Mouse (Mus musculus): ENCODE measurements around the gene Olfr521. TPM values are rescaled to one million over a fixed set of nuclear protein-coding genes. Genes with fewer than 3 reads are reported as not detected.
"Not testable (repeated sequence)": the region's sequence is repeated elsewhere in the genome, so short reads cannot be mapped to it uniquely, and the experiment has no call there.

The Olfr521 gene
- polyA plus RNA-seq, 1 experiment from 2014 or later, result not detected

DNA sequence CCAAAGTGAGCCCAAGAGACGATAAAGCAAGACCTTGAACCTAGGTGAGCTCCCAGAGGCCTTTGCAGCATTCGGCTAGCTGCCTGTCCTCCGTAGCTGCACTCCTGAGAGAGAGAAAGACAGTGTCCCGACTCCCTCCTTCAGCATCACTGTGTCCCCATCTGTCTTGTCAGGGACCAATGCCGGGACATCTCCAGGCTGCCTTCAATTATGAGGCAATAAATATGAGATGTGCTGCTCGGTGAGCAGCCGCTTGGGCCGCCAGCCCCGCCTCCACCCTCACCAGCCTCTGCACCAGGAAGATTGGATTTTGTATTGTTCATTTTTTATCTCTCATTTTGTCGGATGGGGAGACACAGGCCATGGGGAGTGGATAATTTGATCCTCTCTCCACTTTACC, 27.5 kb downstream of the Olfr521 start:
- Histone ChIP-seq H3K4me1 (peaks cover 17% of the 10 kb centered on the region), H3K27ac (no peak overlapping the region), H3K9me3 (replicated peaks) (no peaks in the 10 kb centered on the region), H3K4me3 (replicated peaks) (no peak overlapping the region), H3K9ac (no peak overlapping the region), H3K27me3 (no peaks in the 10 kb centered on the region), H3K36me3 (no peaks in the 10 kb centered on the region), H3K4me2 (no peak overlapping the region)
- no peak for ATAC-seq (replicated peaks; ENCODE audit: low FRiP score)
- 64% methylated on average over 10 of the region's 10 CpGs for WGBS

GRCm38 (mm10) chr7:99794096-99794495, 30.8 kb downstream of the Olfr521 start:
- H3K27me3 ChIP-seq, result peaks cover 17% of the 10 kb centered on the region; the same call in 1 of the 2 replicates
- H3K4me2 ChIP-seq, result no peak overlapping the region
- ATAC-seq (replicated peaks; ENCODE audit: low FRiP score), result no peak
- WGBS, result 48% methylated on average over 2 of the region's 2 CpGs
- H3K4me3 ChIP-seq (replicated peaks), result no peak overlapping the region
- H3K36me3 ChIP-seq, result no peaks in the 10 kb centered on the region
- no peak overlapping the region for H3K27ac ChIP-seq
- H3K9ac ChIP-seq, result no peak overlapping the region
- peaks cover 11% of the 10 kb centered on the region for H3K4me1 ChIP-seq
- H3K9me3 ChIP-seq (replicated peaks), result no peaks in the 10 kb centered on the region

DNA sequence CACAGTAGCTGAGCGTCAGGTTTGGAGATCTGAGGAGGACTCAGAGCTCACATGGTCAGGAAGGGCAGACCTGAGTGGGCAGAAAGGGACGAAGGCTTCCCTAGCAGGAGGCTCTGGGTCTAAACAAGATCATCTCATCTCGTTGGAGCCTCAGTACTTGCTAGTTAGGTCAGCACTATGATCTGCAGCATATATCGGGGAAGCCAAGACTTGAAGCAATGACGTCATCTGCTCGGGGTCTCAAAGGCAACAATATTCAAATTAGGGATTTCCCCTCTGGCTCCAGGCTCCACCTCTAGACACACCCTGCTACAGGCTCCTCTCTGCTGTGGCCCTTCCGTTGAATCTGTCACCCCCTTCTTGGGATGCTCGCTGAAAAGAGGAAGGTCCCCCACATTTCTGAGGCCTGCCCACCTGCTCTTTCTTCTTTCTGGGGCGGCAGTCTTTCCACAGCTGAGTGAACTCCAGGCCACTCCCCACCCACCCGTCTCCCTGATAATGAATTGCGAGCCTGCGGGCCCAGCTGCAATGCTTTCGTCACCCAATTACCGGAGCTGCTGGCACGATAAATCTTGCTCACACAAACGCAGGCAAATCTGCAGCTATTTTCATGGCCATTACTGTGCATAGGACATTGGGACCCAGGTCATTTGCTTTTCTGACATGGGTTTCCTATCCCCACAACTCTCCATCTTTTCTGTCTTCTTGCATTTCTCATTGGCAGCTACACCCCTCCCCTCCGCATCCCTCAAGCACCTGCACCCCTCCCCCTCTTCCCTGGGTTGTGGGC, 32.1 kb downstream of the Olfr521 start:
- Histone ChIP-seq H3K4me2 (peak overlapping the region; percentile 55), H3K27me3 (peaks cover 19% of the 10 kb centered on the region; the same call in 1 of the 2 replicates), H3K9me3 (replicated peaks) (no peaks in the 10 kb centered on the region), H3K9ac (no peak overlapping the region), H3K27ac (no peak overlapping the region), H3K36me3 (no peaks in the 10 kb centered on the region), H3K4me3 (replicated peaks) (peak overlapping the region; percentile 22; the same call in 1 of the 2 replicates), H3K4me1 (peaks cover 11% of the 10 kb centered on the region)
- no peak for ATAC-seq (replicated peaks; ENCODE audit: low FRiP score)
- 9% methylated on average over 17 of the region's 17 CpGs for WGBS

DNA sequence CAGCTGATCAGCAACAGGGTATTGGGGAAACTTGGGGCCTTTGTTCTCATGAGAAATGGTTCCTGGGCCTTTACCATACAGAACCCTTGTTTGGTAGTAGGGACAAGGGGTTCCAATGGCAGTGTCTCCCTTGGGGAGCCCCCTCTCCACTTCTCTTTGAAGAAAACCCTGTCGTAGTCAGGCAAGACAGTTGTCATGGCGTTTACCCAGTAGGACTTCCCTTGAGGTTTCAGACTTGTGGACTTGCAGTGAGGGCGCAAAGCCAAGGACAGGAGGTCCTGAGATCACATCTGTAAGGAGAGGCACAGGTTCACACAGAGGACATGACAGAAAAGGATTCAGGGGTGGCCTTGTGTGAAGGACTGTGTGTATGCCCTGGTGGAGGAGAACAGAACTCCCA, 33.2 kb downstream of the Olfr521 start:
- ATAC-seq (replicated peaks; ENCODE audit: low FRiP score), result no peak
- H3K4me3 ChIP-seq (replicated peaks), result no peak overlapping the region
- peaks cover 19% of the 10 kb centered on the region; the same call in 1 of the 2 replicates for H3K27me3 ChIP-seq
- no peak overlapping the region for H3K4me2 ChIP-seq
- H3K9me3 ChIP-seq (replicated peaks), result no peaks in the 10 kb centered on the region
- 73% methylated on average over 3 of the region's 3 CpGs for WGBS
- H3K27ac ChIP-seq, result no peak overlapping the region
- no peaks in the 10 kb centered on the region for H3K36me3 ChIP-seq
- no peak overlapping the region for H3K9ac ChIP-seq
- H3K4me1 ChIP-seq, result peaks cover 11% of the 10 kb centered on the region

DNA sequence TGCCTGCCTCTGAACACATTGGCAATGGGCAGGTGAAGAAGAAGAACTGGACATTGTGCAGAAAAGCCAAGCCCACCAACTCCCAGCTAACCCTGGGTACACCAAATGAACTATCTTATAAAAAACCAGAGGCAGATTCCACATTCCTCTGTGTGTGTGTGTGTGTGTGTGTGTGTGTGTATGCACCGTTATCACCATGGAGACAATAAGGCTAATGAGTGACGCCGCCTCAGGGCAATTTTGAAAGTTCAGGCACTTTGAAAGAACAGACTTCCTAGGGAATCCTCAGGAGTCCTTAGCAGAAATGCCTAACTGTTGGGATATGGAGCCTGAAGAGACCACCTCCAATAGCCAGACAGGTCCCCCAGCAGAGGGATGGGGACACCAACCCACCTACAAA, 34.0 kb downstream of the Olfr521 start:
- 87% methylated on average over 3 of the region's 3 CpGs for WGBS
- H3K9me3 ChIP-seq (replicated peaks), result no peaks in the 10 kb centered on the region
- no peak overlapping the region for H3K9ac ChIP-seq
- no peak overlapping the region for H3K4me2 ChIP-seq
- no peak overlapping the region for H3K4me3 ChIP-seq (replicated peaks)
- no peak overlapping the region for H3K27ac ChIP-seq
- H3K36me3 ChIP-seq, result no peaks in the 10 kb centered on the region
- ATAC-seq (replicated peaks; ENCODE audit: low FRiP score), result no peak
- peaks cover 19% of the 10 kb centered on the region; the same call in 1 of the 2 replicates for H3K27me3 ChIP-seq
- H3K4me1 ChIP-seq, result peaks cover 11% of the 10 kb centered on the region

- Histone ChIP-seq H3K27ac (no peak overlapping the region), H3K36me3 (no peaks in the 10 kb centered on the region), H3K9me3 (replicated peaks) (no peaks in the 10 kb centered on the region), H3K4me1 (peaks cover 11% of the 10 kb centered on the region), H3K27me3 (peaks cover 19% of the 10 kb centered on the region; the same call in 1 of the 2 replicates), H3K4me2 (no peak overlapping the region), H3K9ac (no peak overlapping the region), H3K4me3 (replicated peaks) (no peak overlapping the region)
- ATAC-seq (replicated peaks; ENCODE audit: low FRiP score), result no peak
- 33% methylated on average over 6 of the region's 6 CpGs for WGBS
These were observed 34.8 kb downstream of the Olfr521 start for GRCm38 (mm10) chr7:99797911-99798647.

DNA sequence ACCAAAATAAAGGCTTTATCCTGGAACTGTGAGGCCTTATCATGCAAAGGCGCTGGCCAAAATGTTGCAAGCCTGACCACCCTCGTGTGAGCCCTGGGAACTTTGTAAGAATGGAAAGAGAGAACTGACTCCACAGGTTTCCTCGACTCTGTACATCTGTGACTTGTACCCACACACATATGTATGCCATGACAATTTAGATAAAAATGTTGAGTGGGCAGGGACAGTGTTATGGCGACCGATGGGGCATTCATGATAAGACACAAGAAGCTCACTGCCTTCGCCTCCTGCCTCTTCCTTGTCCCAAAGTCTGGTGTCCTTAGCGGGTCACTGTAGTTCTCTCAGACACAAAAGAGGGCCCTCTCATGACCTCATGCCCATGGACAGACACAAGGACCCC, 35.8 kb downstream of the Olfr521 start:
- no peak overlapping the region for H3K9ac ChIP-seq
- H3K4me3 ChIP-seq (replicated peaks), result no peak overlapping the region
- H3K4me2 ChIP-seq, result no peak overlapping the region
- ATAC-seq (replicated peaks; ENCODE audit: low FRiP score), result no peak
- H3K27me3 ChIP-seq, result peaks cover 19% of the 10 kb centered on the region; the same call in 1 of the 2 replicates
- WGBS, result 78% methylated on average over 7 of the region's 7 CpGs
- H3K4me1 ChIP-seq, result peaks cover 11% of the 10 kb centered on the region
- no peak overlapping the region for H3K27ac ChIP-seq
- H3K9me3 ChIP-seq (replicated peaks), result no peaks in the 10 kb centered on the region
- no peaks in the 10 kb centered on the region for H3K36me3 ChIP-seq

DNA sequence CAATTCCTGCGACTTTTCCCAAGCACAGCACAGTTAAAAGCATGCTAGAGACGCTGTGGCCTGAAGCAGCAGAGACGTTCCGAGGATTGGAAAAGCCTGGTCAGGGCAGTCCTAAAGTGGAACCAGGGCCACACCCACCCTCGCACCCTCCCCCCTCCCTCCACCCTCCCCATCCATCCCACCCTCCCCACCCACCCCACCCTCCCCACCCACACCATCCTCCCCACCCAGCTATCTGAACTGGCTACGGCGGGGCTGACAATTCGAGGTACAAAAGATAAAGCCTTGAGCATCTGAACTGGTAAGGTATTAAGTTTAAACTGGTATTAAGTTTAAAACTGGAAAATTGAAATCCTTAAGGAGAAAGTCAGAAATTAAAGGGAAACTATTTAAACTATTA, 40.2 kb downstream of the Olfr521 start:
- no peak for ATAC-seq (replicated peaks; ENCODE audit: low FRiP score)
- no peak overlapping the region for H3K4me3 ChIP-seq (replicated peaks)
- peaks cover 7% of the 10 kb centered on the region; the same call in 1 of the 2 replicates for H3K27me3 ChIP-seq
- no peaks in the 10 kb centered on the region for H3K36me3 ChIP-seq
- no peaks in the 10 kb centered on the region for H3K9me3 ChIP-seq (replicated peaks)
- H3K4me1 ChIP-seq, result no peaks in the 10 kb centered on the region
- no peak overlapping the region for H3K9ac ChIP-seq
- H3K4me2 ChIP-seq, result no peak overlapping the region
- no peak overlapping the region for H3K27ac ChIP-seq
- WGBS, result 73% methylated on average over 8 of the region's 8 CpGs

GRCm38 (mm10) chr7:99804033-99804432, 40.7 kb downstream of the Olfr521 start:
- H3K9me3 ChIP-seq (replicated peaks); H3K4me3 ChIP-seq (replicated peaks); H3K27me3 ChIP-seq; H3K4me2 ChIP-seq; H3K4me1 ChIP-seq; H3K36me3 ChIP-seq; H3K27ac ChIP-seq; ATAC-seq (replicated peaks; ENCODE audit: low FRiP score); H3K9ac ChIP-seq: not testable (repeated sequence)
- 81% methylated on average over 3 of the region's 3 CpGs for WGBS

DNA sequence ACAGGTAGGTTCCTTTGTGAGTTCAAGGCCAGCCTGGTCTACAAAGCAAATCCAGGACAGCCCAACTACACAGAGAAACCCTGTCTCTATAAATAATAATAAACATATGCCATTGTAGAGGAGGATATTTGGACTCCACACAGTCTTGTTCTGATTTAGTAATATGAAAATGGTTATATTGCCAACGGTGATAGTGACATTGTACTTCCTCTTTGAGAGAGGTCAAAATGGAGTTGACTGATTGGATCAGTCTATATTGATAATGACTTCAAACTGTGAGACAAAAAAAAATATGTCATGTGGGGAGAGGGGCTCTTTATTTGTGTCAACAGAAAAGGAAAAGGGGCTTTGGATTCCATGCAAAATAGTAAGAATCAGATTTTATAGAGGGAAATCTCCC, 42.0 kb downstream of the Olfr521 start:
- H3K27ac ChIP-seq, result no peak overlapping the region
- no peaks in the 10 kb centered on the region for H3K27me3 ChIP-seq
- no peak overlapping the region for H3K9ac ChIP-seq
- ATAC-seq (replicated peaks; ENCODE audit: low FRiP score), result no peak
- WGBS, result 88% methylated on average over 1 of the region's 1 CpGs
- no peaks in the 10 kb centered on the region for H3K4me1 ChIP-seq
- H3K36me3 ChIP-seq, result no peaks in the 10 kb centered on the region
- H3K4me3 ChIP-seq (replicated peaks), result no peak overlapping the region
- no peaks in the 10 kb centered on the region for H3K9me3 ChIP-seq (replicated peaks)
- no peak overlapping the region for H3K4me2 ChIP-seq

GRCm38 (mm10) chr7:99807043-99807442, 43.7 kb downstream of the Olfr521 start:
- 61% methylated on average over 7 of the region's 7 CpGs for WGBS
- not testable (repeated sequence) for H3K4me2 ChIP-seq; H3K9me3 ChIP-seq (replicated peaks); H3K27ac ChIP-seq; H3K9ac ChIP-seq; H3K4me3 ChIP-seq (replicated peaks); H3K4me1 ChIP-seq; H3K27me3 ChIP-seq; H3K36me3 ChIP-seq; ATAC-seq (replicated peaks; ENCODE audit: low FRiP score)

DNA sequence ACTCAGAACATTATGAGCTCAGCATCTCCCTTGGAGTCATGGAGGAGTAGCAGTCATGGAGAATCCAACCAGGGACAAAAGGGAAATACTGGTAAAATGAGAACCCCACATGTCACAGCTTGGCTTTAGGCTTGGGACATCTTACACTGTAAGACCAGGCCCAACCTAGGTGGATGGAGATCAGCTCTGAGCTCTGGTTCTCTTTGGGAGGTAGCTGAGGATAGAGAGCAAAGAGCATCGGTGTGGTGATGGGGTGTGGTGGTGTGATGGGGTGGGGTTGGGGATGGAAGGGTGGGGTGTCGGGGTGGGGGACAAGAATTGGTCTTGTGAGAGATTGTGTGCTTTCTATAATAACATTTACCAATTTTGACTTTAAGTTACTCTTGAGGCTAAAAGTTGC, 47.5 kb downstream of the Olfr521 start:
- Histone ChIP-seq H3K4me1 (no peaks in the 10 kb centered on the region), H3K27me3 (no peaks in the 10 kb centered on the region), H3K4me2 (no peak overlapping the region), H3K27ac (no peak overlapping the region), H3K36me3 (peaks cover 12% of the 10 kb centered on the region), H3K9ac (no peak overlapping the region), H3K9me3 (replicated peaks) (no peaks in the 10 kb centered on the region), H3K4me3 (replicated peaks) (no peak overlapping the region)
- 88% methylated on average over 2 of the region's 2 CpGs for WGBS
- no peak for ATAC-seq (replicated peaks; ENCODE audit: low FRiP score)
